Mouse (Mus musculus) kidney, postnatal 0 days (tissue): ENCODE measurements around the gene Lbx2. TPM values are rescaled to one million over a fixed set of nuclear protein-coding genes. Genes with fewer than 3 reads are reported as not detected.

ENCODE experiments used
- ATAC-seq: fragments of 200-750 bp; cut with Nextera tagmentation; replicated peaks from 2 replicates; pipeline ENCODE4 v1.8.0; 2017; ENCODE audit warnings: low read depth, moderate number of reproducible peaks, moderate TSS enrichment, moderate library complexity; ENCODE audit not compliant: low FRiP score
- DNase-seq: peaks from one replicate; pipeline ENCODE4 v3.0.0-alpha.2; 2016; ENCODE audit warnings: low spot score
- H3K27ac ChIP-seq: fragments of 300-500 bp; sonication (generic); 2 replicates; pipeline ENCODE4 v1.5.1; 2014; ENCODE audit warnings: mild to moderate bottlenecking
- H3K27me3 ChIP-seq: fragments of 300-500 bp; sonication (generic); 2 replicates; pipeline ENCODE4 v1.6.1; 2014; ENCODE audit warnings: low read length, mixed read lengths; ENCODE audit not compliant: insufficient read depth
- H3K36me3 ChIP-seq: fragments of 300-500 bp; sonication (generic); 2 replicates; pipeline ENCODE4 v1.6.1; 2014; ENCODE audit warnings: low read length, mixed read lengths; ENCODE audit not compliant: insufficient read depth
- H3K4me1 ChIP-seq: fragments of 300-500 bp; sonication (generic); replicated peaks from 2 replicates; pipeline ENCODE4 v1.6.1; 2014; ENCODE audit warnings: antibody characterized with exemption, low read length, mixed read lengths; ENCODE audit not compliant: insufficient read depth
- H3K4me2 ChIP-seq: fragments of 300-500 bp; sonication (generic); 2 replicates; pipeline ENCODE4 v1.6.1; 2014; ENCODE audit warnings: mild to moderate bottlenecking, low read length, moderate library complexity, mixed read lengths
- H3K4me3 ChIP-seq: fragments of 300-500 bp; sonication (generic); replicated peaks from 2 replicates; pipeline ENCODE4 v1.5.1; 2014; ENCODE audit warnings: low read depth, low read length
- H3K9ac ChIP-seq: fragments of 300-500 bp; sonication (generic); 2 replicates; pipeline ENCODE4 v1.6.1; 2014; ENCODE audit warnings: low read depth, low read length
- H3K9me3 ChIP-seq: fragments of 300-500 bp; sonication (generic); replicated peaks from 2 replicates; pipeline ENCODE4 v1.6.1; 2016; ENCODE audit warnings: low read length, inconsistent platforms, mixed read lengths
- CTCF ChIP-seq: IDR thresholded peaks from 2 replicates; pipeline ENCODE4 v1.5.1; 2016; ENCODE audit warnings: antibody characterized with exemption, low read depth, mild to moderate bottlenecking, moderate library complexity
- WGBS: fragments of 180-500 bp; shearing (Covaris S2); extraction: QIAGEN DNeasy Blood & Tissue Kit; methylation state at CpG from one replicate; pipeline ENCODE4 v1.1.7; 2014; 5-methylcytosine and 5-hydroxymethylcytosine counted together
- polyA plus RNA-seq: library from polyadenylated mRNA; unstranded; fragments of >200 nt; fragmentation: Nextera tagmentation; extraction: Ambion mirVana; gene quantifications from 2 replicates; pipeline ENCODE4 v1.2.1, GENCODE M21; 2015

Gene Lbx2
- polyA plus RNA-seq, 1 experiment from 2014 or later, result 4.8 TPM

DNA sequence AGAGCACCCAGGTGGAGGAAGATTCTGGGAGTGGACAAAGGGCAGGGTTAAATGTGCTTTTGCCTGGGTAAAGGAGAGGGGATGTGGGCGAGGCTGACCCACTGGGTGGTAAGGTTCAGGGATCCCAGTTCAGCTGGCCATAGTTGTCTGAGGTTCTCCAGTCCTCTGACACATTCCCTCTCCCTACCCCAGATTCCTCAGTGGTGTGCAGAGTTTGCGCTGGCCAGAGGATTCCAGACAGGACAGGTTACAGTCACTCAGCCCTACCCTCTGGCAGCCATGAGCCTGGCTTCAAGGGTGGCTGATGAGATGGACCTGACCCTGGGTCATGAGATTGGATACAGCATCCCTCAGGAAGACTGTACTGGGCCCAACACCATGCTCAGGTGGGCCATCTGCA, 27.4 kb upstream of the Lbx2 start:
- Histone ChIP-seq H3K27me3 (peaks cover 11% of the 10 kb centered on the region; the same call in 1 of the 2 replicates), H3K4me1 (peaks cover 10% of the 10 kb centered on the region; the same call in 1 of the 2 replicates), H3K9ac (peak overlapping the region; percentile 35; the same call in 1 of the 2 replicates), H3K4me3 (no peak overlapping the region), H3K27ac (peak overlapping the region; percentile 72), H3K36me3 (peaks cover 10% of the 10 kb centered on the region; the same call in 1 of the 2 replicates), H3K9me3 (no peaks in the 10 kb centered on the region), H3K4me2 (peak overlapping the region; percentile 35; the same call in 1 of the 2 replicates)
- DNase-seq, result no peak
- 87% methylated on average over 2 of the region's 2 CpGs for WGBS
- TF ChIP-seq CTCF, result no peak
- no peak for ATAC-seq

DNA sequence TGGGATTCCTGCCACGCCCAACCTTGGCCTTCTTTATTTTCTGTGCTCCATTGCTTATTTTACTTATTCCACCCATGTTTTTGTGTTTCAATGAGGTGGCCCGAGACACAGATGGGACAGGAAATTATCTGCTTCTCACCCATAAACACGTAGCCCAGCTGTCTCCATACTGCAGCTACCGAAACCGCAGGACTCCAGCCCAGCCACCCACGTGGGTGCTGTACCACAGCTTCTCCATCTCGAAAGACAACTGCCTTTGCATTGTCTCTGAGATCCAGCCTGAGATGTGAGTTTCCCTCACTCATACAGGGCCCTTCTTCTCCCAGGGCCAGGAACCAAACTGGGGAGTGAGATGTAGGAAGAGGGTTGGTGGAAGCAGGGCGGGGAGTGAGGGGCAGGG, 20.2 kb upstream of the Lbx2 start:
- peaks cover 9% of the 10 kb centered on the region for H3K4me1 ChIP-seq
- no peak overlapping the region for H3K4me2 ChIP-seq
- DNase-seq (no peak), ATAC-seq (no peak)
- no peaks in the 10 kb centered on the region for H3K36me3 ChIP-seq
- no peak overlapping the region for H3K9ac ChIP-seq
- TF ChIP-seq CTCF, result no peak
- H3K4me3 ChIP-seq, result no peak overlapping the region
- H3K9me3 ChIP-seq, result no peaks in the 10 kb centered on the region
- peaks cover 73% of the 10 kb centered on the region for H3K27me3 ChIP-seq
- 53% methylated on average over 8 of the region's 8 CpGs for WGBS
- H3K27ac ChIP-seq, result no peak overlapping the region

DNA sequence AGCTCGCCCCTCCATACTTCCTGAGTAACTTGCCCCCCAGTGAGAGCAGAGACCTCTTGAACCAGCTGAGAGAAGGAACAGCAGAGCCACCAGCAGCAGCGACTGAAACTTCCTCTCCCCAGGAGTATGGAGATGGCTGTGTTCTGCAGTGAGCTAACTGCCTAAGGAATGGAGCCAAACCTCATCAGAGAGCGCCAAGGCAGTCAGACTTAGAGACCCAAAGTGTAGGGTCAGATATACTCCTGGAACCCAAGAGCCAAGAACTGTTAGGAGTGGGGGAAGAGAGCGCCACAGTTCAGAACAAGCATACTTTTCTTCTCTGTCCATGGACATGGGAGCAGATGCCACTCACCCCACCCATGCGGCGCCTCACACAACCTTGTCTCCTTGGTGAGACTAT, 19.7 kb upstream of the Lbx2 start:
- Histone ChIP-seq H3K27me3 (peaks cover 77% of the 10 kb centered on the region), H3K4me3 (no peak overlapping the region), H3K4me1 (peaks cover 9% of the 10 kb centered on the region), H3K36me3 (no peaks in the 10 kb centered on the region), H3K4me2 (no peak overlapping the region), H3K27ac (no peak overlapping the region), H3K9ac (no peak overlapping the region), H3K9me3 (no peaks in the 10 kb centered on the region)
- 38% methylated on average over 6 of the region's 6 CpGs for WGBS
- no peak for DNase-seq
- no peak for TF ChIP-seq CTCF
- no peak for ATAC-seq

DNA sequence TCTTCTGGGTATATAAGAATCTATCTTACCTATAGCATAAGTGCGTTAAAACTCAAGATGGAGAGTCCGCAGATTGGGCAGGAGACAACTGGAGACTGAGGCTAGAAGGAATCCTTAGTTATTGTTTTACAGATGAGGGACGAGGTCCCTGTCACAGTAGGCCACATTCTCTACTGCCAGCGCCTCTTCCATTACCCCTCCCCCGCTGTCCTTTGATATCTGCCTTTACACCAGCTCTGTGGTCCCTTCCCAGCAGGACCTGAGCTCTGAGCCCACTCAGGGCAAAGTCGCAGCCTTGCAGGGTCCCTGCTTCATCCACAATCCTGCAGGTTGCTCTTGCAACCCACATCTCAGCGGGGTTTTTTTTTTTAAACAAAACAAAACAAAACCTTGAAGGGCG, 17.9 kb upstream of the Lbx2 start:
- no peak overlapping the region for H3K9ac ChIP-seq
- H3K9me3 ChIP-seq, result no peaks in the 10 kb centered on the region
- WGBS, result 19% methylated on average over 8 of the region's 8 CpGs
- no peak overlapping the region for H3K27ac ChIP-seq
- peak overlapping the region; percentile 30; the same call in 1 of the 2 replicates for H3K4me3 ChIP-seq
- DNase-seq (no peak), ATAC-seq (no peak)
- H3K36me3 ChIP-seq, result no peaks in the 10 kb centered on the region
- no peak for TF ChIP-seq CTCF
- H3K27me3 ChIP-seq, result peaks cover 84% of the 10 kb centered on the region
- H3K4me2 ChIP-seq, result peak overlapping the region; percentile 52
- peaks cover 9% of the 10 kb centered on the region for H3K4me1 ChIP-seq

DNA sequence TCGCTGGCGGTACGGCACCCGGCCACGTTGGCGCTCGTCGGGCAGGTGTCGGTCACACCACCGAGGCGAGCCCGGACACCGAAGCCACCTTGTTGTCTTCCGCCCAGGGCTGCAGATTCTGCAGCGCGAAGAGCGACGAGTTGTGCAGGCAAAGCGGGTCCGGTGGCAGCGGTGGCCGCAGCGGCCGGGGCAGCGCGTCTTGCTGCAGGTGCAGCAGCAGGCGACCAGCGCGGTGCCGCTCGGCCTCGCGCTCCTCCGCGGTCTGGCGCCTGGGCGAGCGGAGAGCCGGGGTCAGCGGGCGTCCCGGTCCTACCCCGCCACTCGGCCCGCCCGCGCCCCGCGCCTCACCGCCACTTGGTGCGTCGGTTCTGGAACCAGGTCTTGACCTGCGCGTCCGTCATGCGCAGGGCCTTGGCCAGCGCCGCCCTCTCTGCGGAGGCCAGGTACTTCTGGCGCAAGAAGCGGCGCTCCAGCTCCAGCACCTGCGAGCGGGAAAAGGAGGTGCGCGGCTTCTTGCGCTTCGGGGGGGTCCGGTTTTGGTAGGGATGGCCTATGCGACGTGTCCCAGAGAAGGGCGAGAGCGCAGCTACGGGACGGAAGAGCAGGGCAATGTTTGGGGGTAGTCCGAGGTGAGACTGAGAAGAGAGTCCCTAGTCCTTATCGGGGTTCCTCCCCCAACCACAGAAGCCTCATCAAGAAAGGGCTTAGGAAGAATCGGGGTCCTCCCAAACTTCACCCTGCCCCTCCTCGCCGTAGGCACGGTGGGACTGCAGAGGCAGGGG, 17.3 kb upstream of the Lbx2 start:
- H3K27ac ChIP-seq, result no peak overlapping the region
- TF ChIP-seq CTCF, result no peak
- H3K9me3 ChIP-seq, result no peaks in the 10 kb centered on the region
- peaks cover 9% of the 10 kb centered on the region for H3K4me1 ChIP-seq
- 1% methylated on average over 72 of the region's 81 CpGs for WGBS
- ATAC-seq (peak; percentile 29), DNase-seq (no peak)
- H3K4me2 ChIP-seq, result peak overlapping the region; percentile 52
- peaks cover 84% of the 10 kb centered on the region for H3K27me3 ChIP-seq
- H3K36me3 ChIP-seq, result no peaks in the 10 kb centered on the region
- H3K4me3 ChIP-seq, result peak overlapping the region; percentile 30
- no peak overlapping the region for H3K9ac ChIP-seq

DNA sequence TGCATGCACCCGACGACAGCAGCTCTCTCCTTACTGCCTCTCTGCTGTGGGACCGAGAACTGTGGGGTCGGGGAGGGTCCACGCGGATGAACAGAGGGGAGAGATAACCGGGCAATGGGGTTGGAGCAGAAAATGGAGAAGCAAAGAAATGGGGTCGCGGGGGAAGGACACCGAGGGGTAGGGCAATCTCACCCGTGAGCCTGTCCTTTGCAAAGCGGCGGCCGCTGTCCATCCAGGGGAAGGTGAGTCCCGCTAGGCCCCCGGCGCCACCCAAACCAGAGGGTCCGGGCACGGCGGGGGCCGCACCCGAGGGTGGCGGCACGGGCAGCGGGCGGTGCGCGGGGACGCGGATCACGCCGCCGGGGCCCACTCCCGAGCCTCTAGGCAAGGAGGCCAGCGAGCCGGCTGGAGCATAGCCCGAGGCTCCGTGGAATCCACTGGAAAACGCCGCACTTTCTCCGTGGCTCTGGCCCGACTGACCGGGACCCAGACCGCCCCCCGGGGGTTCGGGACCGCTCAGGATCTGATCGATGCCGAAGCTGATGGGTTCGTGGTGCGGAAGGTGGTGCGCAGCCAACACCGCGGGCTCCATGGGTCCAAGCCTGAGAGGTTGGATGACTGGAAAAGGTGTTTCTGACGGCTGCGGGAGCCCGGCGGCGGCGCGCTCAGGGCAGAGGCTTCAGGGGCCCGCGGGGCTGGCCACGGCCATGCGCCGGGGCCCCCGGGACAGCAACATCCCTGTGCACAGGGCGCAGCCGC, 16.5 kb upstream of the Lbx2 start:
- ATAC-seq (0 out of 2 replicates have a peak, but pooled peaks have one; percentile 18), DNase-seq (no peak)
- TF ChIP-seq CTCF, result no peak
- H3K4me3 ChIP-seq, result 0 out of 2 replicates have a peak overlapping the region, but pooled peaks have one; percentile 11
- peaks cover 83% of the 10 kb centered on the region for H3K27me3 ChIP-seq
- H3K9ac ChIP-seq, result no peak overlapping the region
- peaks cover 9% of the 10 kb centered on the region for H3K4me1 ChIP-seq
- H3K36me3 ChIP-seq, result no peaks in the 10 kb centered on the region
- no peaks in the 10 kb centered on the region for H3K9me3 ChIP-seq
- 1% methylated on average over 68 of the region's 69 CpGs for WGBS
- peak overlapping the region; percentile 30 for H3K4me2 ChIP-seq
- no peak overlapping the region for H3K27ac ChIP-seq
